Mouse (Mus musculus): Measurements from ENCODE around the gene Ehd3.

- TF ChIP-seq CTCF (IDR thresholded peaks at IDR 0.05; ENCODE audit: control insufficient read depth, insufficient read depth, insufficient read length) = no peak
- TF ChIP-seq MAX (IDR thresholded peaks at IDR 0.05) = no peak
- TF ChIP-seq USF1 (IDR thresholded peaks at IDR 0.05; ENCODE audit: low read depth) = no peak
Observed at GRCm38 (mm10) chr17:73822255-73822654, 18.3 kb downstream of the Ehd3 start.
